Mouse (Mus musculus): ENCODE results near the gene Mrps18c.

- TF ChIP-seq CTCF (IDR thresholded peaks at IDR 0.05; ENCODE audit: low read depth) (no peak), EP300 (IDR thresholded peaks at IDR 0.05; ENCODE audit: low read depth) (no peak)
Measured at GRCm38 (mm10) chr5:100776900-100777299, 21.5 kb upstream of the Mrps18c start.
